Mouse (Mus musculus): Measurements from ENCODE around the gene Rexo2. TPM values are rescaled to one million over a fixed set of nuclear protein-coding genes. Genes with fewer than 3 reads are reported as not detected.

The Rexo2 gene
- polyA plus RNA-seq, 1 experiment from 2014 or later = 119 TPM

- peaks cover 7% of the 10 kb centered on the region; the same call in 1 of the 2 replicates for H3K36me3 ChIP-seq
- H3K9ac ChIP-seq = no peak overlapping the region
- WGBS = 57% methylated on average over 3 of the region's 3 CpGs
- H3K4me3 ChIP-seq = no peak overlapping the region
- no peaks in the 10 kb centered on the region for H3K27me3 ChIP-seq
- no peak overlapping the region for H3K27ac ChIP-seq
- no peaks in the 10 kb centered on the region for H3K9me3 ChIP-seq
- ATAC-seq (ENCODE audit: borderline replicate concordance, extremely low read depth, low FRiP score, low TSS enrichment) = no peak
- H3K4me2 ChIP-seq = no peak overlapping the region
- H3K4me1 ChIP-seq = no peaks in the 10 kb centered on the region
Observed at GRCm38 (mm10) chr9:48466804-48467203, 13.6 kb downstream of the Rexo2 start.

GRCm38 (mm10) chr9:48465671-48466070 is 14.8 kb downstream of the Rexo2 start:
- Histone ChIP-seq H3K27me3 (no peaks in the 10 kb centered on the region), H3K4me3 (no peak overlapping the region), H3K36me3 (peaks cover 7% of the 10 kb centered on the region; the same call in 1 of the 2 replicates), H3K27ac (no peak overlapping the region), H3K9me3 (no peaks in the 10 kb centered on the region), H3K4me2 (no peak overlapping the region), H3K4me1 (no peaks in the 10 kb centered on the region), H3K9ac (no peak overlapping the region)
- ATAC-seq (ENCODE audit: borderline replicate concordance, extremely low read depth, low FRiP score, low TSS enrichment) = no peak
- 92% methylated on average over 3 of the region's 3 CpGs for WGBS

GRCm38 (mm10) chr9:48461545-48461944 is 18.9 kb downstream of the Rexo2 start:
- no peaks in the 10 kb centered on the region for H3K9me3 ChIP-seq
- ATAC-seq (ENCODE audit: borderline replicate concordance, extremely low read depth, low FRiP score, low TSS enrichment) = no peak
- WGBS = 84% methylated on average over 3 of the region's 3 CpGs
- no peak overlapping the region for H3K27ac ChIP-seq
- no peaks in the 10 kb centered on the region for H3K27me3 ChIP-seq
- H3K4me2 ChIP-seq = no peak overlapping the region
- H3K36me3 ChIP-seq = no peaks in the 10 kb centered on the region
- no peak overlapping the region for H3K9ac ChIP-seq
- no peak overlapping the region for H3K4me3 ChIP-seq
- H3K4me1 ChIP-seq = no peaks in the 10 kb centered on the region

- H3K4me2 ChIP-seq = no peak overlapping the region
- H3K4me3 ChIP-seq = no peak overlapping the region
- 86% methylated on average over 8 of the region's 8 CpGs for WGBS
- H3K36me3 ChIP-seq = no peaks in the 10 kb centered on the region
- no peak for ATAC-seq (ENCODE audit: borderline replicate concordance, extremely low read depth, low FRiP score, low TSS enrichment)
- H3K27me3 ChIP-seq = no peaks in the 10 kb centered on the region
- no peak overlapping the region for H3K9ac ChIP-seq
- H3K4me1 ChIP-seq = no peaks in the 10 kb centered on the region
- H3K27ac ChIP-seq = no peak overlapping the region
- no peaks in the 10 kb centered on the region for H3K9me3 ChIP-seq
Observed at GRCm38 (mm10) chr9:48460720-48461119, 19.7 kb downstream of the Rexo2 start.

GRCm38 (mm10) chr9:48459391-48459790 is 21.0 kb downstream of the Rexo2 start:
- no peaks in the 10 kb centered on the region for H3K36me3 ChIP-seq
- no peak overlapping the region for H3K9ac ChIP-seq
- WGBS = 83% methylated on average over 5 of the region's 5 CpGs
- H3K9me3 ChIP-seq = no peaks in the 10 kb centered on the region
- ATAC-seq (ENCODE audit: borderline replicate concordance, extremely low read depth, low FRiP score, low TSS enrichment) = no peak
- H3K4me1 ChIP-seq = no peaks in the 10 kb centered on the region
- H3K27me3 ChIP-seq = no peaks in the 10 kb centered on the region
- H3K4me3 ChIP-seq = no peak overlapping the region
- no peak overlapping the region for H3K27ac ChIP-seq
- H3K4me2 ChIP-seq = no peak overlapping the region

GRCm38 (mm10) chr9:48458879-48459278 is 21.5 kb downstream of the Rexo2 start:
- no peak for ATAC-seq (ENCODE audit: borderline replicate concordance, extremely low read depth, low FRiP score, low TSS enrichment)
- H3K4me1 ChIP-seq = no peaks in the 10 kb centered on the region
- no peaks in the 10 kb centered on the region for H3K27me3 ChIP-seq
- H3K36me3 ChIP-seq = no peaks in the 10 kb centered on the region
- no peak overlapping the region for H3K9ac ChIP-seq
- H3K9me3 ChIP-seq = no peaks in the 10 kb centered on the region
- H3K4me3 ChIP-seq = no peak overlapping the region
- WGBS = 65% methylated on average over 3 of the region's 3 CpGs
- H3K4me2 ChIP-seq = no peak overlapping the region
- H3K27ac ChIP-seq = no peak overlapping the region

GRCm38 (mm10) chr9:48455961-48456360 is 24.5 kb downstream of the Rexo2 start:
- Histone ChIP-seq H3K4me2 (no peak overlapping the region), H3K36me3 (no peaks in the 10 kb centered on the region), H3K4me1 (no peaks in the 10 kb centered on the region), H3K4me3 (no peak overlapping the region), H3K9me3 (no peaks in the 10 kb centered on the region), H3K27ac (no peak overlapping the region), H3K9ac (no peak overlapping the region), H3K27me3 (no peaks in the 10 kb centered on the region)
- 84% methylated on average over 3 of the region's 3 CpGs for WGBS
- ATAC-seq (ENCODE audit: borderline replicate concordance, extremely low read depth, low FRiP score, low TSS enrichment) = no peak

GRCm38 (mm10) chr9:48450066-48450465 is 30.4 kb downstream of the Rexo2 start:
- H3K27me3 ChIP-seq = no peaks in the 10 kb centered on the region
- no peak for ATAC-seq (ENCODE audit: borderline replicate concordance, extremely low read depth, low FRiP score, low TSS enrichment)
- no peaks in the 10 kb centered on the region for H3K4me1 ChIP-seq
- no peak overlapping the region for H3K4me2 ChIP-seq
- H3K9me3 ChIP-seq = no peaks in the 10 kb centered on the region
- WGBS = 87% methylated on average over 17 of the region's 17 CpGs
- no peak overlapping the region for H3K27ac ChIP-seq
- H3K4me3 ChIP-seq = no peak overlapping the region
- no peak overlapping the region for H3K9ac ChIP-seq
- no peaks in the 10 kb centered on the region for H3K36me3 ChIP-seq

GRCm38 (mm10) chr9:48447783-48448209 is 32.6 kb downstream of the Rexo2 start:
- Histone ChIP-seq H3K4me2 (no peak overlapping the region), H3K27ac (no peak overlapping the region), H3K27me3 (no peaks in the 10 kb centered on the region), H3K9ac (no peak overlapping the region), H3K36me3 (no peaks in the 10 kb centered on the region), H3K4me3 (no peak overlapping the region), H3K4me1 (no peaks in the 10 kb centered on the region), H3K9me3 (no peaks in the 10 kb centered on the region)
- no peak for ATAC-seq (ENCODE audit: borderline replicate concordance, extremely low read depth, low FRiP score, low TSS enrichment)
- 37% methylated on average over 5 of the region's 5 CpGs for WGBS

- Histone ChIP-seq H3K4me3 (no peak overlapping the region), H3K27me3 (0 out of 2 replicates have a peak, but pooled peaks cover 3% of the 10 kb centered on the region), H3K27ac (no peak overlapping the region), H3K4me2 (no peak overlapping the region), H3K9me3 (no peaks in the 10 kb centered on the region), H3K4me1 (no peaks in the 10 kb centered on the region), H3K9ac (no peak overlapping the region), H3K36me3 (no peaks in the 10 kb centered on the region)
- no peak for ATAC-seq (ENCODE audit: borderline replicate concordance, extremely low read depth, low FRiP score, low TSS enrichment)
- 78% methylated on average over 2 of the region's 2 CpGs for WGBS
Observed at GRCm38 (mm10) chr9:48444821-48445220, 35.6 kb downstream of the Rexo2 start.

- no peak overlapping the region for H3K4me2 ChIP-seq
- 66% methylated on average over 1 of the region's 1 CpGs for WGBS
- no peaks in the 10 kb centered on the region for H3K9me3 ChIP-seq
- no peaks in the 10 kb centered on the region for H3K4me1 ChIP-seq
- ATAC-seq (ENCODE audit: borderline replicate concordance, extremely low read depth, low FRiP score, low TSS enrichment) = no peak
- H3K27ac ChIP-seq = no peak overlapping the region
- 0 out of 2 replicates have a peak, but pooled peaks cover 3% of the 10 kb centered on the region for H3K27me3 ChIP-seq
- no peaks in the 10 kb centered on the region for H3K36me3 ChIP-seq
- H3K9ac ChIP-seq = no peak overlapping the region
- H3K4me3 ChIP-seq = no peak overlapping the region
Observed at GRCm38 (mm10) chr9:48443873-48444272, 36.5 kb downstream of the Rexo2 start.

- H3K4me2 ChIP-seq = no peak overlapping the region
- no peaks in the 10 kb centered on the region for H3K9me3 ChIP-seq
- H3K9ac ChIP-seq = no peak overlapping the region
- no peaks in the 10 kb centered on the region for H3K27me3 ChIP-seq
- no peak for ATAC-seq (ENCODE audit: borderline replicate concordance, extremely low read depth, low FRiP score, low TSS enrichment)
- no peaks in the 10 kb centered on the region for H3K36me3 ChIP-seq
- 79% methylated on average over 8 of the region's 8 CpGs for WGBS
- H3K27ac ChIP-seq = no peak overlapping the region
- no peak overlapping the region for H3K4me3 ChIP-seq
- H3K4me1 ChIP-seq = no peaks in the 10 kb centered on the region
Observed at GRCm38 (mm10) chr9:48432449-48432848, 48.0 kb downstream of the Rexo2 start.

GRCm38 (mm10) chr9:48427176-48427575 is 53.2 kb downstream of the Rexo2 start:
- no peak for ATAC-seq (ENCODE audit: borderline replicate concordance, extremely low read depth, low FRiP score, low TSS enrichment)

More at GRCm38 (mm10) chr9:48427176-48427575, 53.2 kb downstream of the Rexo2 start:
- no peak overlapping the region for H3K27ac ChIP-seq
- H3K4me2 ChIP-seq = no peak overlapping the region
- H3K36me3 ChIP-seq = no peaks in the 10 kb centered on the region
- H3K4me3 ChIP-seq = no peak overlapping the region
- no peaks in the 10 kb centered on the region for H3K4me1 ChIP-seq
- H3K9ac ChIP-seq = no peak overlapping the region
- H3K27me3 ChIP-seq = no peaks in the 10 kb centered on the region
- 82% methylated on average over 7 of the region's 7 CpGs for WGBS
- H3K9me3 ChIP-seq = no peaks in the 10 kb centered on the region

All from lung, embryonic 15.5 days (tissue).